Mouse (Mus musculus): Measurements from ENCODE around the gene Sae1.

GRCm38 (mm10) chr7:16308555-16309317 lies 78.9 kb downstream of the Sae1 start:
- TF ChIP-seq POLR2A (IDR thresholded peaks at IDR 0.05; ENCODE audit: borderline replicate concordance, extremely low read depth, insufficient read depth, insufficient read length, poor library complexity, severe bottlenecking) (no peak), CTCF (IDR thresholded peaks at IDR 0.05; ENCODE audit: borderline replicate concordance, extremely low read depth, insufficient read depth, insufficient read length) (no peak)

Measured in brain, embryonic 14.5 days (tissue).